ENCODE assay signal across 37 mouse cellular contexts in genomic region chr2:35422384-35422783, GRCm38 (mm10). TPM values are rescaled to one million over a fixed set of nuclear protein-coding genes. Genes with fewer than 3 reads are reported as not detected.
DNase-seq lines count a peak whose midpoint lies in the region; ATAC-seq and TF ChIP-seq lines count a peak whose summit lies in the region.
"Had no signal": no experiment of that assay in that cellular context is flagged by ENCODE, and none has a peak within 500 bp of the region (broad histone marks: within the 10 kb centered on the region; RNA-seq: fewer than 3 reads in every experiment).

No protein-coding gene starts in this region.

- peak; percentile 96 for ATAC-seq in inflammation-experienced regulatory T-cells, adult 6 months
- ATAC-seq in intestine, postnatal 0 days, result no peak
- ATAC-seq: forebrain, embryonic 14.5 days; hindbrain, embryonic 16.5 days; intestine, embryonic 16.5 days had no signal

- no peak for TF ChIP-seq POLR2A in kidney, adult 2 months (IDR thresholded peaks at IDR 0.05; ENCODE audit: low read depth, low read length)

- H3K4me3 ChIP-seq in intestine, postnatal 0 days (ENCODE audit: low read depth, low read length), result no peak overlapping the region
- H3K4me3 ChIP-seq in kidney, adult 2 months (ENCODE audit: insufficient read depth, low read depth, low read length), result no peak overlapping the region
- H3K4me3 ChIP-seq: embryonic facial prominence, embryonic 12.5 days; gastrocnemius, adult 2 months; heart, embryonic 13.5 days; hindbrain, embryonic 10.5 days; limb, embryonic 10.5 days; limb, embryonic 15.5 days; liver, embryonic 13.5 days; myocyte; neural tube, embryonic 13.5 days; stomach, embryonic 15.5 days had no signal

- H3K36me3 ChIP-seq in intestine, postnatal 0 days (ENCODE audit: control insufficient read depth, insufficient read depth), result peaks cover 20% of the 10 kb centered on the region; the same call in 1 of the 2 replicates
- H3K36me3 ChIP-seq in kidney, adult 2 months (ENCODE audit: control insufficient read depth, insufficient read depth, low read length), result no peaks in the 10 kb centered on the region
- H3K36me3 ChIP-seq: embryonic facial prominence, embryonic 12.5 days had no signal

- H3K9me3 ChIP-seq in intestine, postnatal 0 days (ENCODE audit: control insufficient read depth), result no peaks in the 10 kb centered on the region
- H3K9me3 ChIP-seq: limb, embryonic 10.5 days; limb, embryonic 15.5 days; liver, embryonic 13.5 days; neural tube, embryonic 13.5 days; stomach, embryonic 15.5 days had no signal

- no peak overlapping the region for H3K4me2 ChIP-seq in intestine, postnatal 0 days (replicated peaks; ENCODE audit: low read depth)
- H3K4me2 ChIP-seq: embryonic facial prominence, embryonic 12.5 days; heart, embryonic 13.5 days; limb, embryonic 15.5 days; liver, embryonic 13.5 days; midbrain, embryonic 11.5 days; neural tube, embryonic 13.5 days; stomach, embryonic 15.5 days had no signal

- 93% methylated on average over 3 of the region's 3 CpGs for WGBS in intestine, postnatal 0 days
- WGBS in kidney, adult 2 months, result 68% methylated on average over 3 of the region's 3 CpGs

- no peak overlapping the region for H3K27ac ChIP-seq in intestine, postnatal 0 days (ENCODE audit: low read depth, low read length)
- no peak overlapping the region for H3K27ac ChIP-seq in kidney, adult 2 months (ENCODE audit: insufficient read depth, low read depth, low read length)
- H3K27ac ChIP-seq: embryonic facial prominence, embryonic 12.5 days; gastrocnemius, adult 2 months; heart, embryonic 13.5 days; hindbrain, embryonic 10.5 days; limb, embryonic 10.5 days; limb, embryonic 15.5 days; neural tube, embryonic 13.5 days; stomach, embryonic 15.5 days had no signal

- no peak for TF ChIP-seq CTCF in intestine, postnatal 0 days (IDR thresholded peaks at IDR 0.05; ENCODE audit: low read depth)
- no peak for TF ChIP-seq CTCF in kidney, adult 2 months (conservative IDR thresholded peaks at IDR 0.05; ENCODE audit: insufficient read depth, insufficient read length, low read depth, low read length)

- no peaks in the 10 kb centered on the region for H3K27me3 ChIP-seq in intestine, postnatal 0 days (replicated peaks; ENCODE audit: control insufficient read depth, insufficient read depth, low read length)
- no peaks in the 10 kb centered on the region for H3K27me3 ChIP-seq in kidney, adult 2 months (replicated peaks; ENCODE audit: control insufficient read depth, insufficient read depth, low read length)
- H3K27me3 ChIP-seq: embryonic facial prominence, embryonic 12.5 days; heart, embryonic 13.5 days; limb, embryonic 15.5 days; liver, embryonic 13.5 days; neural tube, embryonic 13.5 days; stomach, embryonic 15.5 days had no signal

- H3K4me1 ChIP-seq in intestine, postnatal 0 days (replicated peaks; ENCODE audit: control insufficient read depth, insufficient read depth, low read length), result no peaks in the 10 kb centered on the region
- H3K4me1 ChIP-seq in kidney, adult 2 months (ENCODE audit: control insufficient read depth, insufficient read depth, low read length), result no peaks in the 10 kb centered on the region
- H3K4me1 ChIP-seq: embryonic facial prominence, embryonic 12.5 days; limb, embryonic 15.5 days; stomach, embryonic 15.5 days had no signal

- DNase-seq in thymus, postnatal 0 days (ENCODE audit: low spot score), result peak; percentile 67
- no peak for DNase-seq in thymus, postnatal 36 days
- DNase-seq in T-cell, adult 2 months (ENCODE audit: low spot score), result peak; percentile 62
- peak; percentile 54 for DNase-seq in thymus, postnatal 14 days
- no peak for DNase-seq in kidney, adult 8-10 months
- DNase-seq in kidney, adult 2 months, result no peak
- DNase-seq: adrenal gland, postnatal 14 days; cerebellum, adult 11 months; cerebellum, adult 9-10 months; cerebellum, postnatal 36 days; embryo, embryonic 11 days; gastrocnemius, adult 2 months; heart, postnatal 10 days; kidney, postnatal 36 days; layer of hippocampus, postnatal 36 days; liver, embryonic 13.5 days; lung, adult 18-20 months; lung, postnatal 10 days; right cerebral cortex, postnatal 25 days had no signal

- H3K9ac ChIP-seq in intestine, postnatal 0 days (ENCODE audit: low read depth, low read length), result no peak overlapping the region
- H3K9ac ChIP-seq: embryonic facial prominence, embryonic 12.5 days; heart, embryonic 13.5 days; limb, embryonic 15.5 days; liver, embryonic 13.5 days; neural tube, embryonic 13.5 days; stomach, embryonic 15.5 days had no signal

RNA-seq across cellular contexts. Expression of gene 4930402F06Rik, which starts 25.4 kb away (rescaled TPM):
- polyA plus RNA-seq in thymus, postnatal 0 days (2015; fragmentation: Nextera tagmentation; extraction: Ambion mirVana), result not detected in 2 replicates
- polyA plus RNA-seq in inflammation-experienced regulatory T-cells, adult 6 months (2017; shearing (Covaris generic)), result not detected
- not detected in 2 replicates for polyA plus RNA-seq in intestine, postnatal 0 days (2015; fragmentation: Nextera tagmentation; extraction: Ambion mirVana)
- polyA plus RNA-seq in kidney, adult 2 months (2012; rRNA removed), result not detected in 2 replicates
- polyA plus RNA-seq: embryonic facial prominence, embryonic 12.5 days; forebrain, embryonic 14.5 days; G1E; gonadal fat pad, adult 2 months; heart, embryonic 13.5 days; hindbrain, embryonic 10.5 days; hindbrain, embryonic 16.5 days; intestine, embryonic 16.5 days; kidney, embryonic 16.5 days; limb, embryonic 10.5 days; limb, embryonic 15.5 days; liver, embryonic 13.5 days; midbrain, embryonic 11.5 days; midbrain, postnatal 0 days; myocyte; neural tube, embryonic 13.5 days; stomach, embryonic 15.5 days had no signal

RNA-seq across cellular contexts. Expression of gene Ggta1, which starts 40.6 kb away (rescaled TPM):
- polyA plus RNA-seq in thymus, postnatal 0 days (2015; fragmentation: Nextera tagmentation; extraction: Ambion mirVana), result 26.2 and 27.3 TPM in 2 replicates
- 10 to 100 TPM; 17.5 to 19.2 (median 18.0) TPM for polyA plus RNA-seq in inflammation-experienced regulatory T-cells, adult 6 months (2017; shearing (Covaris generic))
- polyA plus RNA-seq in intestine, postnatal 0 days (2015; fragmentation: Nextera tagmentation; extraction: Ambion mirVana), result 6.4 and 7.0 TPM in 2 replicates
- polyA plus RNA-seq in kidney, adult 2 months (2012; rRNA removed), result 4.6 and 6.1 TPM in 2 replicates

RNA-seq across cellular contexts. Expression of gene 4930568D16Rik, which starts 54.9 kb away (rescaled TPM):
- 0.13 and 0.18 TPM in 2 replicates for polyA plus RNA-seq in thymus, postnatal 0 days (2015; fragmentation: Nextera tagmentation; extraction: Ambion mirVana)
- not detected for polyA plus RNA-seq in inflammation-experienced regulatory T-cells, adult 6 months (2017; shearing (Covaris generic))
- polyA plus RNA-seq in intestine, postnatal 0 days (2015; fragmentation: Nextera tagmentation; extraction: Ambion mirVana), result not detected in 2 replicates
- polyA plus RNA-seq in kidney, adult 2 months (2012; rRNA removed), result not detected in 2 replicates
- polyA plus RNA-seq: embryonic facial prominence, embryonic 12.5 days; forebrain, embryonic 14.5 days; G1E; gonadal fat pad, adult 2 months; heart, embryonic 13.5 days; hindbrain, embryonic 10.5 days; hindbrain, embryonic 16.5 days; intestine, embryonic 16.5 days; kidney, embryonic 16.5 days; limb, embryonic 10.5 days; limb, embryonic 15.5 days; liver, embryonic 13.5 days; midbrain, embryonic 11.5 days; midbrain, postnatal 0 days; myocyte; neural tube, embryonic 13.5 days; stomach, embryonic 15.5 days had no signal

Comparison
In these comparisons a context has a peak if more than half of its experiments do, and no peak if none do; other contexts are left out.
1. DNase-seq: peak in thymus, postnatal 0 days (single experiment), T-cell, adult 2 months (single experiment) and thymus, postnatal 14 days (single experiment); none in thymus, postnatal 36 days (0 of 2), kidney, adult 8-10 months (0 of 2) and kidney, adult 2 months (single experiment).